Mouse (Mus musculus) ES-E14 (cell line): Measurements from ENCODE around the gene Rbfox1.

ENCODE experiments used
- CHD2 ChIP-seq: IDR thresholded peaks from 2 replicates; pipeline ENCODE4 v1.6.1; 2014; ENCODE audit warnings: mild to moderate bottlenecking, low read depth, low read length, inconsistent platforms
- HCFC1 ChIP-seq: IDR thresholded peaks from 2 replicates; pipeline ENCODE4 v1.6.1; 2012; ENCODE audit warnings: low read length, inconsistent platforms, borderline replicate concordance; ENCODE audit not compliant: insufficient read depth
- MAFK ChIP-seq: IDR thresholded peaks from 2 replicates; pipeline ENCODE4 v1.6.1; 2014; ENCODE audit warnings: mild to moderate bottlenecking, low read depth, low read length, inconsistent platforms; ENCODE audit not compliant: insufficient read depth
- ZC3H11A ChIP-seq: IDR thresholded peaks from 2 replicates; pipeline ENCODE4 v1.6.1; 2012; ENCODE audit warnings: low read depth, mild to moderate bottlenecking, inconsistent platforms, low read length, borderline replicate concordance
- ZNF384 ChIP-seq: IDR thresholded peaks from 2 replicates; pipeline ENCODE4 v1.6.1; 2012; ENCODE audit warnings: low read depth, low read length, inconsistent platforms

GRCm38 (mm10) chr16:6784144-6784543 lies 899.0 kb downstream of the Rbfox1 start:
- TF ChIP-seq CHD2 = no peak
- no peak for TF ChIP-seq MAFK
- no peak for TF ChIP-seq HCFC1
- no peak for TF ChIP-seq ZNF384
- no peak for TF ChIP-seq ZC3H11A
